Mouse (Mus musculus) spleen, embryonic (tissue): ENCODE measurements around the gene Mogat2.

Experiments
- CTCF ChIA-PET: fragments of 350-600 bp; sonication (Branson Sonifier 250); formaldehyde crosslinking; loops from one replicate; lab custom pipeline; 2022; lab: Charles Lee

Gene Mogat2

GRCm38 (mm10) chr7:99169717-99170403 is 68.6 kb downstream of the Mogat2 start:
- CTCF ChIA-PET = no interaction called here
